Mouse (Mus musculus): ENCODE data around the gene Gm11983.

DNA sequence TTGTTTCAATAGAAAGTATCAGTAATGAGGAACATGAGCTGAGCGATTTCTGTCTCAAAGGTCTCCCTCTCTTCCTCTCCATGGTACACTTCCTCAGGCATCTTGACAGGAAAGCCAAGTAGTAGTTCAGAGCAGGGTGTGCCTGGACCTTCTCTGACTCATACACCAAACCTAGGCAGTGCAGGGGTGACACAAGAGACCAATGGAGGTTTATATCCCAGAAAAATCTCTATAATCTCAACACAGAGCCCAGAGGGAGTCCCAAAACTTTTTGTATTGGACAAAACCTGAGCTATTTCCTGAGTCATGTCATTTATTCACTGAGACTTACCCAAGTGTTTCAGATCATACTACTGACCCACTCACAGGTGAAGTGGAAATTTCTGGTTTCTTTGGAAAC, at the start of gene Gm11983:
- TF ChIP-seq CTCF (conservative IDR thresholded peaks at IDR 0.05; ENCODE audit: insufficient read depth, insufficient read length, low read depth, low read length) (no peak), POLR2A (IDR thresholded peaks at IDR 0.05; ENCODE audit: low read depth, low read length) (no peak)

Data from kidney, adult 2 months (tissue).